Mouse (Mus musculus) lung, embryonic 14.5 days (tissue): ENCODE measurements at regions not wholly inside any gene's neighbourhood (a gene's known extent, or its start where the extent isn't known, plus 50 kb on each side); places are given as distances from the start of the nearest gene placed in this dataset.
A peak's percentile ranks its signal among the peaks of the same experiment; 100 is the strongest.

Source experiments
- ATAC-seq: fragments of 200-750 bp; cut with Nextera tagmentation; 2 replicates; pipeline ENCODE4 v1.8.0; 2017; ENCODE audit warnings: mild to moderate bottlenecking, moderate TSS enrichment, moderate library complexity; ENCODE audit not compliant: insufficient read depth
- DNase-seq: peaks from one replicate; pipeline ENCODE4 v3.0.0-alpha.2; 2015
- H3K27ac ChIP-seq: fragments of 300-500 bp; sonication (generic); 2 replicates; pipeline ENCODE4 v1.5.1; 2014; ENCODE audit warnings: low read depth, mild to moderate bottlenecking, moderate library complexity
- H3K27me3 ChIP-seq: fragments of 300-500 bp; sonication (generic); 2 replicates; pipeline ENCODE4 v1.6.1; 2014; ENCODE audit warnings: low read length, control low read depth; ENCODE audit not compliant: insufficient read depth
- H3K36me3 ChIP-seq: fragments of 300-500 bp; sonication (generic); 2 replicates; pipeline ENCODE4 v1.6.1; 2014; ENCODE audit warnings: control low read depth; ENCODE audit not compliant: insufficient read depth
- H3K4me1 ChIP-seq: fragments of 300-500 bp; sonication (generic); 2 replicates; pipeline ENCODE4 v1.6.1; 2014; ENCODE audit warnings: antibody characterized with exemption, control low read depth; ENCODE audit not compliant: insufficient read depth
- H3K4me2 ChIP-seq: fragments of 300-500 bp; sonication (generic); 2 replicates; pipeline ENCODE4 v1.6.1; 2014; ENCODE audit warnings: mild to moderate bottlenecking
- H3K4me3 ChIP-seq: fragments of 300-500 bp; sonication (generic); 2 replicates; pipeline ENCODE4 v1.5.1; 2014; ENCODE audit warnings: low read depth, low read length
- H3K9ac ChIP-seq: fragments of 300-500 bp; sonication (generic); 2 replicates; pipeline ENCODE4 v1.6.1; 2014
- H3K9me3 ChIP-seq: fragments of 300-500 bp; sonication (generic); 2 replicates; pipeline ENCODE4 v1.6.1; 2016; ENCODE audit warnings: low read depth, low read length, control low read depth
- CTCF ChIP-seq: IDR thresholded peaks from 2 replicates; pipeline ENCODE4 v1.5.1; 2016; ENCODE audit warnings: antibody characterized with exemption, low read depth
- whole genome bisulfite sequencing: fragments of 180-500 bp; shearing (Covaris S2); extraction: QIAGEN DNeasy Blood & Tissue Kit; methylation state at CpG from one replicate; pipeline ENCODE4 v1.1.7; 2014; 5-methylcytosine and 5-hydroxymethylcytosine counted together

- Histone ChIP-seq H3K4me3 (no peak overlapping the region), H3K4me2 (no peak overlapping the region), H3K27ac (no peak overlapping the region), H3K4me1 (no peaks in the 10 kb centered on the region), H3K27me3 (no peaks in the 10 kb centered on the region), H3K9ac (no peak overlapping the region), H3K36me3 (no peaks in the 10 kb centered on the region), H3K9me3 (no peaks in the 10 kb centered on the region)
- WGBS = 72% methylated on average over 4 of the region's 4 CpGs
- ATAC-seq (no peak), DNase-seq (no peak)
- TF ChIP-seq CTCF = no peak
These were observed 362.8 kb upstream of the Pcsk5 start for GRCm38 (mm10) chr19:18200105-18200782.

GRCm38 (mm10) chr19:18189102-18189742, 351.8 kb upstream of the Pcsk5 start:
- no peak for TF ChIP-seq CTCF
- Histone ChIP-seq H3K4me2 (no peak overlapping the region), H3K4me1 (no peaks in the 10 kb centered on the region), H3K36me3 (no peaks in the 10 kb centered on the region), H3K27ac (no peak overlapping the region), H3K9me3 (no peaks in the 10 kb centered on the region), H3K9ac (no peak overlapping the region), H3K27me3 (no peaks in the 10 kb centered on the region), H3K4me3 (no peak overlapping the region)
- peak; percentile 27 for DNase-seq
- no peak for ATAC-seq
- 37% methylated on average over 4 of the region's 4 CpGs for WGBS

DNA sequence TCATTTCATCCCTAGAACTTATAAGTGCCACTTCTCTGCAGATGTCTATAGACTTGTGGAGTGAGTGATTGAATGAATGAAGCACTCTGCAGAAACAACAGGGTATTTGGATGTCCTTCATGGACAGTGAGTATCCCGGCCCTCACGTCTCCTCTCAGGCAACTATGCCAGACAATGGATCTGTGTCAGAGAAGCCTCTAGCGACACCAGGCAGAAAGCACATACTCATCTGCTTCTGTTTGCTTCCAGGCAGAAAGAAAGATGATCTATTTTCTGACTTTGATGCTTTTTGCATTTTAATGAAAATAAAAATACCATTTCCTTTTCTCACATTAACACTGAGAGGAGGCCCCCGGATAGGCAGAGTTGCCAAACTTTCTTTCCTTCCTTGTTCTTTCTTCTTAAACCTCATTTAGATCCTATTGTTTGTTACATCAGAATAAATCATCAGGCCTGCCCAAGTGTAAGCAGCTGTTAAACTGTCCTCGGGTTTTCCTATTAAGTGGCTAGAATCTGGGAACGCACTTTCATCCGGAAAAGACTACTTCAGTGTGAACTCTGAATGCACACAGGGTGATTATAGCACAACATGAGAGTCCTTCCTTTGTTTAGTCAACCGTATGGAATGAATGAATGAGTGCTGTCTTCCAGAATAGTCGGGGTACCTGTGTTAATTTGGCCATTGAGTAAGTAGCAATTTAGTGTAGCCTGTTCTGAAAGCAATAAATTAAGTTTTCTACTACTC, 350.9 kb upstream of the Pcsk5 start:
- no peaks in the 10 kb centered on the region for H3K9me3 ChIP-seq
- ATAC-seq (no peak; the same call in 1 of the 2 replicates), DNase-seq (peak; percentile 49)
- H3K27ac ChIP-seq = no peak overlapping the region
- no peak overlapping the region for H3K4me3 ChIP-seq
- no peaks in the 10 kb centered on the region for H3K36me3 ChIP-seq
- 52% methylated on average over 9 of the region's 9 CpGs for WGBS
- no peak overlapping the region for H3K4me2 ChIP-seq
- H3K27me3 ChIP-seq = no peaks in the 10 kb centered on the region
- no peak for TF ChIP-seq CTCF
- no peak overlapping the region for H3K9ac ChIP-seq
- H3K4me1 ChIP-seq = no peaks in the 10 kb centered on the region

- Histone ChIP-seq H3K4me1 (no peaks in the 10 kb centered on the region), H3K4me2 (no peak overlapping the region), H3K9ac (no peak overlapping the region), H3K36me3 (no peaks in the 10 kb centered on the region), H3K9me3 (no peaks in the 10 kb centered on the region), H3K27ac (no peak overlapping the region), H3K27me3 (no peaks in the 10 kb centered on the region), H3K4me3 (no peak overlapping the region)
- ATAC-seq = no peak
- peak; percentile 39 for DNase-seq
- WGBS = 51% methylated on average over 1 of the region's 1 CpGs
- TF ChIP-seq CTCF = no peak
These were observed 348.5 kb upstream of the Pcsk5 start for GRCm38 (mm10) chr19:18185767-18186554.

DNA sequence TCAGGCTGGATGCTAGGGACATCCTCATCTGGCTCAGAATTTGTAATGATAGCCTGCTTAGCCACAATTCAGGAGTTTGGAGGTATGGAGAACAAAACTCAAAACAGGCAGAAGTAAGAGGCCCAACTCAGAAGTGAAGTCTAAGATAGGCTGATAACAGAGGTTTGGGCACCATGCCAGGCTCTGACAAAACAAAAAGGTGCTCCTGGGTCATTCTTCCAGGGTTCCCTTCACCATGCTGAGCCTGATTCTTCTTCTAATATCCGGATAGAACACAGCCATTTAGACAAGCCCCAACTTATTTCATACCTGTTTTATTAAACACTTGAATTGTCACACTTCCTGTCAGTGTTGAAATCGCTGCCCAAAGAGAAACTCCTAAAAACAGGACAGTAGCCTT, 347.8 kb upstream of the Pcsk5 start:
- no peaks in the 10 kb centered on the region for H3K27me3 ChIP-seq
- no peaks in the 10 kb centered on the region for H3K36me3 ChIP-seq
- H3K9ac ChIP-seq = no peak overlapping the region
- DNase-seq = peak; percentile 6
- WGBS = 68% methylated on average over 2 of the region's 2 CpGs
- H3K4me3 ChIP-seq = no peak overlapping the region
- no peaks in the 10 kb centered on the region for H3K4me1 ChIP-seq
- H3K27ac ChIP-seq = no peak overlapping the region
- no peak overlapping the region for H3K4me2 ChIP-seq
- no peak for ATAC-seq
- no peak for TF ChIP-seq CTCF
- H3K9me3 ChIP-seq = no peaks in the 10 kb centered on the region

DNA sequence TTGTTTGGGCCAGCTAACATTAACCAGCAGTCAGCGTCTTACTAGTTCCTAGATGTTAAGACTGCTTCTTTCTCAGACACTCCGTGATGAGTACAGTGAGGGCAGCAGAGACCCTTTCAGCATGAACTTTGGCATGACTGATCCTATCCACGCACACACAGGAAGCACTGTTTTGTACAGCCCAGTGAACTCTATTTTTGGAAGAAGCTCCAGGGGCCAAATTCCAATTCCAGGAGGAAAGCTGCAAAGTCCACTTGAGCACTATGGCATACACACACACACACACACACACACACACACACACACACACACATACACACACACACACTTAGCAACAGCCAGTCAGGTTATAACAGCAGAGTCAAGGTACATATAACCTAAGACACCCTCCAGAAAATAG, 338.8 kb upstream of the Pcsk5 start:
- no peak for TF ChIP-seq CTCF
- DNase-seq (no peak), ATAC-seq (no peak)
- H3K4me3 ChIP-seq = no peak overlapping the region
- no peaks in the 10 kb centered on the region for H3K4me1 ChIP-seq
- no peaks in the 10 kb centered on the region for H3K9me3 ChIP-seq
- no peak overlapping the region for H3K9ac ChIP-seq
- no peaks in the 10 kb centered on the region for H3K27me3 ChIP-seq
- 67% methylated on average over 3 of the region's 3 CpGs for WGBS
- H3K4me2 ChIP-seq = no peak overlapping the region
- no peak overlapping the region for H3K27ac ChIP-seq
- no peaks in the 10 kb centered on the region for H3K36me3 ChIP-seq
